Mouse (Mus musculus) liver (tissue): Measurements from ENCODE around the gene Casz1.

Experiments used
- DNase-seq: peaks from one replicate; pipeline ENCODE4 v3.0.0-alpha.2; 2020; ENCODE audit warnings: mixed read lengths

Casz1 gene

DNA sequence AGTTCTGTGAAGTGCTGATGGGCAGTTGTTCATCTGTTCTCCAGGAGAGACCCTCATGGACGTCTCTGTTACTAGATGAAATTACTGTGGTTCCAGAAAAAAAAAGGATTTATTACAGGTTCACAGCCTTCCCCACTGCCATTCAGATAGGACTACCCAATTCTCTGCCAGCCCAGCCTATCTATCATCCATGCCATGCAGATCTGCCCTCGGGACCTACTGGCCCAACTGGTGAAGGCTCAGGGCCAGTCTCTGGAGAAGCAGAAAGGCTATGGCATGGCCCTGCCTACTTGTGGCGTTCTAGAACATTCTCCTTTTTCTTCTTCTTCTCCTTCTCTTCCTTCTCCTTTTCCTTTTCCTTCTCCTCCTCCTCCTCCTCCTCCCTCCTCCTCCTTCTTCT, 75.4 kb downstream of the Casz1 start:
- DNase-seq: no peak

DNA sequence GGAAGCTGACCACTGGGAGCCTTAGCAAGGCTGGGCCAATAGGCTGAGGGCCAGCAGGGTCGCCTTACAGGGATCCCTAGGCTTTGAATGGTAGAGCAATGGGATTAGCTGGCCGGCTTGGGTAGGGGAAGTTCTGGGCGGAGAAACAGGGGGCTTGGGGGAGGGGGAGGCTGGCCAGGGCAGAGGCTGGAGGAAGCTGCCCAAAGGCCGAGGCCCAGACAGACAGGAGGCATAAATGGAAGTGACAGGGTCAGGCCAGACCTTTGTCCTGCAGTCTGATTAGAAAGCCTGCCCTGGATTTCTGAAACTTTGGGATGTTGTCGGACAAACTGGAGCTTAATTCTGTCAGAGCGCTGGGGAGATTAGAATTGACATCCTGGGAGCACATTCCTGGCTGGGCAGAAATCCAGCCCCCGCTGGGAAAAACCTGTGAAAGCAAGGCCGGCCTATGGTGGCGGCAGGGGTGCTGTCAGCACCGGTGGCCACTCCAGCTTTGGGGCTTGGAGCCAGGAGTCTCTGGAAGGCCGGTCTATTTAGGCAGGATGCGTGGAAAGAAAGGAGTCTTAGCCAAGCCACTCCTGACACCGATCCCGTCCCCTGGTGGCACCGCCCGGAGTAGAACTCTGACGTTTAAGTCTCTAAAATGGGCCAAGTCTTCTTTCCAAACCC, 76.9 kb downstream of the Casz1 start:
- DNase-seq: no peak

DNA sequence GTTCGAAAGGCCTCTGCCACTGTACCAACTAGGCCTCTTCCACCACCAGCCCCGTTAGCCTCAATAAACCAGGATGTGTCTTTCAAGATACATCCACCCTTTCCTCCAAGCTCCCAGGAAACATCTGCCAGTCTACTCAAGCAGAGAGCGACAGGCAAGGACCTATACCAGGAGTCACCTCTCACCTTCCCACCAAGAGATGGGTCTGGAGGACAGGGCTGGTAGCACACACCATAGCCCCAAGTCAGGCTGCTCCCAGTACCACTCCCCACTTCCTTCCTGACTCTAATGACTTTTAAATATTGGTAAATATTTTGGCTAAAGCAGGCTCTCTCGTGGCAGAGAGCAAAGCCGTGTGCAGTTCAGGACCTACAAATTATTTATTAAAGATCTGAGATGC, 77.6 kb downstream of the Casz1 start:
- no peak for DNase-seq

DNA sequence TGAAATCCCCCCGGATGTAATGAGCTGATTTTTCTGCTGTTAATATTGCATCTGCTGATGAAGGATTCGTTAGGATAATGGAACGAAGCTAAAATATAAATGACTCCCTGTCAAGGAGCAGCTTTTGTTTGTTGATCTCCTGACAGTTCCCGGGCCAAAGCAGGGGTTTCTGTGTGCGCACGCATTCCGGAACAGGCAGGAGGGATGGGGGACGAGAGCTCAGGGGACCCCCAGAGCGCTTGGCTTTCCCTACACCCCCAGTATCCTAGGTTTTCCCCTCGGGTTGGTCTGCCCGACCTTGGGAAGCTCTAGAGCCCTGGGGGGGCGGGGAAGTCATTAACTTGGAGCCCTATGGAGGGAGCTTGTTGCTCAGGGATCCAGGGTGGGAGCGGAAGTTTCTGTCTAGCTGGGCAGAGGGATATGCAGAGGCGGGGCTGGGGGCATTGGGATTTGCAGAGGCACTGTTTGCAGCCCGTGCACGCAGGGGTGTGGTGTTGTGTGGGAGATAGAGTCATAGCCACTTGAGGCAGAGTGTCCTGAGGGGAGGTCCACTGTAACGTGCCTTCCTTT, 78.2 kb downstream of the Casz1 start:
- no peak for DNase-seq

DNA sequence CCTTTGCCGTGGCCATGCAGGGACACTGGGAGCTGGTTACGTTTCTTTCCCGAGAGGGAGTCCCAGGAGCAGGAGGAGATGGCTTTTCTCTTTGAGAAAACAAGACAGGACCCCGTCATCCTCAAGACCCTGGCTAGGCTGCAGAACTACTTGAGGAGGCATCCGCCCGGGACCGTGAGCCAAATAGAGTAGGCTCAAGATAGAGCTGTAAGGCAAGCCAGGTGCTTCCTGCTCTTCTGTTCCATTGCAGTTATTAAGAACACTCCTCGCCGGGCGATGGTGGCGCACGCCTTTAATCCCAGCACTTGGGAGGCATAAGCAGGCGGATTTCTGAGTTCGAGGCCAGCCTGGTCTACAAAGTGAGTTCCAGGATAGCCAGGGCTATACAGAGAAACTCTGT, 80.4 kb downstream of the Casz1 start:
- no peak for DNase-seq

DNA sequence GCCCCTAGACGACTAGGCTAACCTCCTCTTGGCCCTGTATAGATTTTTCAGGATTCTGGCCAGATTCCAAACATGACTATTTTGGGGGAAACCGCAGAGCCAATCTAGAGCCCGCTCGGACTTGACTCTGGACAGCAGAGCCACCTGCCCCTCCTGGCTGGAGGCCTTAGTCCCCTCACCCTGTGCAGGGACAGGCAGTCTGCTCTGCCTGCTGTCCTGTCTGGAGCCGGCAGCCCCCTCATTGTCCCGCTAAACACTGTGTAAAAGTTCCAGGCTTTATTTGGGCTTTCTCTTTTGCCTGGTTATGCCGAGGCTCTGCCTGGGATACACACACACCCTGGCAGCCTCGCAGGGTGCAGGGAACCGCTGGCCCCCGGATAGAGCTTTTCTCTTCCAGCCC, 81.2 kb downstream of the Casz1 start:
- no peak for DNase-seq

DNA sequence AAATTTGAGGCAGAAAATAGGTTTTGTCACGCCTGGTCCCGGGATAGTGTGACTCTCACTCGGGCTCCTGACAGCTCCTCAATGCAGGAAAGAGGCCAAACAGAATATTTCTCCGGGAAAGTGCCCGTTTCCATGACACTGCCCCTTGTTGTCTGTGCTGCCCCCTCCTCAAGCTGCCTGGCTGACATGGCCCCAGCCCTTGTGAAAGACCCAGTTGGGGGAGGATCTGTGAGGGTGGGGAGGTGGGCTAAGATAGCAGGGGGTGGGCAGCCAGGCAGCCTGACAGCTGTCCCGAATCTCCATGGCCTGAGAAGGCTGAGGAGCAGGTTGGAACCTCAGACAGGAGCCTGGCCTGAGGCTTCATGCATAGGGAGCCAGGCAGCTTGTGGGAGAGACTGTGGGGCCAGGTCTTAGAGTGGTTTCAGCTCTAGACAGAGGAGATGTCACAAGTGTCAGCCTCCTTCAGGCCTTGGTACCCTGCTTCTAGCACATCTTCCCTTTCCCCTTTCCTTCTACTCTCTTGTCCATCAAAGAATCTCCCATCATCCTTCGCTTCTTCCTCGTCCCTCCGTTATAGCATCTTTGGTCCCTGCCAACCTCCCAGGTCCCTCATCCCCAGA, 81.8 kb downstream of the Casz1 start:
- DNase-seq: no peak

DNA sequence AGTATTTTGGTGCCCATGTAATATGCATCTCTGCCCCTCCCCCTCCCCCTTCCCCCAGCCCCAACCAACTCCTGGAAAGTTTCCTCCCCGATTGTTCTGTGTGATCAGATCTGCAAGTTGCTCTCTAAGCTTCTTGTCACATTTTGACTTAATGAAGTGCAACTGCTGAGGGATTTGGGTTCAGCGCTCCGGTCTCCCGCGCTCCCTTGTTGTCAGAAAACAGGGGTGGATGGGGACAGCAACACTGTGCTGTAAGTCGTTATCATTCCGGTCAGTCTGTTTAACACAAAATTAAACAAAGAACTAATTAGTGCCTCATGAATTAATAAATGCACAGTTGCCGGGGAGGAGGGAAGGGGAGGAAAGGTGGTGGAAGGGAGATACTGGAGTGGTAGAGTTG, 84.0 kb downstream of the Casz1 start:
- no peak for DNase-seq

DNA sequence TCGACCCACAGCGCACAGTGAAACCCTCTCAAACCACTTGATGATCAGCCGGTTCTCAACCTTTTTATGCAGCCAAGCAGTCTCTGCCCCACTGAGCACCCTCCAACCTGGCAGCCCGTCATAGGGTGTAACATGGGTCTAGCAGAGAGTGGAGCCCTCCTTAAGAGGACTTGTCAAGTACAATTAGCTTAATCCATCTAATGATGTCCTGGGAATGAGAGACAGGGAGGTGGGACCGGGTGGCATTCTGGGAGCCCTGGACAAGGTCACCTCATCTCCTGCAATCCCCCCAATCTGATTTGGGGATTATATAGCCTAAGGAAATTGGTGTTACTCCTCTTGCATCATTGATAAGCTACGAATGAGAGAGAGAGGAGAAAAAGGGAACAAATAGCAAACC, 84.8 kb downstream of the Casz1 start:
- DNase-seq: no peak

DNA sequence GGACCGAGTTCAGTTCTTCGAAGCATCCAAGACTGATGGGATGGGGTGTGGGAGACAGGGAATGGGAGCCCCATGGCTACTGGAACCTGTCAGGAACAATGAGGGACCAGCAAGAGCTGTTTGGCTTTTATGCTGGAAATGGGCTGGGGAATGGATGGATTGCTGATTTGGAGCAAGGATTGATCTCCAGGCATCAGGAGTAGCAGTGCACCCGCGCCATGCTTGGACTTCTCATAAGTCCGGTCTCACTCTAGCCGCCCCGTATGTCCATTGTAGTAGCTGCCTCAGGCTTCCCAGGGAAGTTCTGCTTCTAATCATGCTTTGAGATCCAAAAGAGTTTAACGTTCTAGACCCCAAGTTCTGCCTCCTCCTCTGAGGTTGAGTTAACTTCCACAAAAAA, 86.2 kb downstream of the Casz1 start:
- no peak for DNase-seq

DNA sequence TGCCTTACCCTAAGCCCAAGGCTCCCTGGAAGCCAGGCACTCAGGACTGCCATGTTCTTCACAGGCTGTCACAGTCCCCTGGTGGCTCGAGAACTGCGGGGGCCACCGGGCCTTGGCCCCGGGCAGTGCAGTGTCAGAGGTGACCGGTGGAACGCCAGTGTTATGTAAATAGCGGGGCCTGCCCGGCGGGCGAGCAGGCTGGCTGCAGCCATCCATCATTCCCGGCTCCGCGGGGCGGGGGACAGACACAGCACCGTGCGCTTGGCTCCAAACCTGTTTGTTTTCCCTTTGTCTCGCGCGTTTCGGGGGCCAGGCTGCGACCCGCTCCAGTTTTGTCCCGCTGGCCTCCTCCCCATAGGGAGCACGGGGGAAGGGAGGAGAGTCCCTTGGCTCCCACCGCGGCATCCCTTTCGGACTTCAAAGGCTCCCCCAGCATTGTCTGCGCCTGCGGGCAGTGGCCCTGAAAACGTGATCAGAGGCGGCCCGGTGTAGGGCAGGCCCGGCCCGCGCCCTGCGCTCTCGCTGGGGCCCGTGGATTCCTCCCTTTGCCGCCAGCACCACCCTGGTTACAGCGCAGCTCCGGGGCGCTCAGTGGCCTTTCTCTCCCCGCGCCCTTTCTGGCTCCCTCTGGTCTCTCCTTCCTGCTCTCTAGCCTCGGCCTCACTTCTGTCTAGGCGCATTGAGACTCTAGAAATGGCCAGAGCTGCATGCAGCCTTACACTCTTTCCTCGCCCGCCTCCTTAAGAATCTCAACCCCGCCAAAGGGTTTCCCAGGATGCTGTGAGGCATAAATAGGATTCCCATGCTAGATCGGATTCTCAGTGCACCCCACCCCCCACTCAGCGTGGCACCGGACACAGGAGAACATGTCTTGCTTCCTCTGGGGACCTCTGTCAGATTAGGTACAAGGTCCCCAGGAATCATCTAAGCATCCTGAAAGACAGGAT, 86.9 kb downstream of the Casz1 start:
- peak; percentile 30 for DNase-seq

DNA sequence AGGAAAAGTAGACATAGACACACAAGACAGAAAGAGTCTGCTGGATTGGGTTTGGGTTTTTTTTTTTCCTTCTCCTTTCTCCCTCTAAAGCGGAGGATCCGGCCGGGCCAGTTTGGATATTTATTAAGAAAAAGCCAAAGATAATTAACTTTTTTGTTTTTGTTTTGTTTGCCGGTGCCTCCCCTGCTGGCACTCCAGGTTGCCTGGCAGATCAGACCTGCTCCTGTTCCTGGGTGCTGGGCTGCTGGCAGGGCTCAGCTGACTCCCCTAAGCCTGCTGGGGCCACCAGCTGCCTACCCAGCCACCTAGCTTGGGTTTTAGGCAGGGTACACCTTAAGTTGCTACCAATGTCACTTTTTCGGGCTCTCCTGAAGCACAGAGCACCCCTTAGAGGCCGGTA, 91.9 kb downstream of the Casz1 start:
- no peak for DNase-seq

DNA sequence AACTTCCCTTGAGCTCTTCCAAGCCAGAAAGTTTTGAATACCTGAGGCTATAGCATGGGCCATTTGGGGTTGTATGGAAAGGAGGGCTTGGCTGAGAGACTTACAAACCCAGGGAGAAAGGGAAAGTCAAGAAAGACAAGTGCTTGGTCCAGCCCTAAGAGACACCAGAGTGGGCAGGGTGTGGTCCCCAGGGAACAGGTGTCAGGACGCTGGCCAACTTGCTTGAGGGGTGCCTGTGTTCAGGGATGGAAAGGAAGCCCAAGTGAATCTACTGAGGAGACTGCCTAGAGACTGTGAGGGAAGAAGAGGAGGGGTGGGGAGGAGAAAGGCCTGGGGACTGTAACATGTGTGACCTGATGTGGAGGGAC, 95.7 kb downstream of the Casz1 start:
- no peak for DNase-seq

DNA sequence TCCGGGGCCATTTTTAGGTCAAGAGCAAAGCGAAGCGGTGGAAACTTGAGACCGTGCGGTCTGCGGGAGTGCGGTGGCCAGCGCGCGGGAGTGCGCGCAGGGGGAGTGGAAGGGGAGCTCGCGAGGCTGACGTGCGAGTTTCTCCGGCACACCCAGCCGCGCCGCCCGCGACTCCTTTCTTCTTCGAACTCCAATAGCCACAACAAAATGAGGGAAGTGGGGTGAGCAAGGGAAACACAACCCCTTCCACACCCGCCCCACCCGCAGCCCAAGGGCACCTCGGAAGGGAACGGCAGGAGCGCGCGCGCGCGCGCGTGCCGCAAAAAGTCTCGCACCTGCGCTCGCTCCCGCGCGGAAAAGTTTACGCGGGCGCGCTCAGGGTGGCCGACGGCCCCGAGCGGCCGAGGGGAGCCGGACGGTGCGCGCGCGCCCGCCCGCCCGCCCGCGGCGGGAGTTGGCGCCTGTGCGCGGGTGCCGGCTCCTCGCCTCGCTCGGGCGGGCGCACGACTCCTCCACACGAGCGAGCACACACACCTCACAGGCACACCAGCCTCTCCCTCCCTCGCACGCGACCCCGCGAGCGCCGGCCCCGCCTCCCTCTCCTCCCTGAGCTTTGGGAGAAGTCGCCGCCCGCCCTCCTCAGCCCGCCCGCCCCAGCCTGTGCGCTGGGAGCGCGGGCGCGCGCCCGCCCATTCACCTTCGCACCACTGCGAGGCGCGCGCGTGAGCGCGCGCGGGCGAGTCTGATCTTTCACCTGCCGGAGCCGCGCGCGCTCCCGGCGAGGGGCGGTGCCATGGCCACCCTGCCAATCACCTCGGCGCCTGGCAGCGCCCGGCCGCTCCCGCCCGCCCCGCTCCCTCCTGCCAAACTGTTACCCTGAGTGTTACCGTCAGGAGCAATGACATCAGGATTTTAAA, 96.3 kb downstream of the Casz1 start:
- peak; percentile 82 for DNase-seq

DNA sequence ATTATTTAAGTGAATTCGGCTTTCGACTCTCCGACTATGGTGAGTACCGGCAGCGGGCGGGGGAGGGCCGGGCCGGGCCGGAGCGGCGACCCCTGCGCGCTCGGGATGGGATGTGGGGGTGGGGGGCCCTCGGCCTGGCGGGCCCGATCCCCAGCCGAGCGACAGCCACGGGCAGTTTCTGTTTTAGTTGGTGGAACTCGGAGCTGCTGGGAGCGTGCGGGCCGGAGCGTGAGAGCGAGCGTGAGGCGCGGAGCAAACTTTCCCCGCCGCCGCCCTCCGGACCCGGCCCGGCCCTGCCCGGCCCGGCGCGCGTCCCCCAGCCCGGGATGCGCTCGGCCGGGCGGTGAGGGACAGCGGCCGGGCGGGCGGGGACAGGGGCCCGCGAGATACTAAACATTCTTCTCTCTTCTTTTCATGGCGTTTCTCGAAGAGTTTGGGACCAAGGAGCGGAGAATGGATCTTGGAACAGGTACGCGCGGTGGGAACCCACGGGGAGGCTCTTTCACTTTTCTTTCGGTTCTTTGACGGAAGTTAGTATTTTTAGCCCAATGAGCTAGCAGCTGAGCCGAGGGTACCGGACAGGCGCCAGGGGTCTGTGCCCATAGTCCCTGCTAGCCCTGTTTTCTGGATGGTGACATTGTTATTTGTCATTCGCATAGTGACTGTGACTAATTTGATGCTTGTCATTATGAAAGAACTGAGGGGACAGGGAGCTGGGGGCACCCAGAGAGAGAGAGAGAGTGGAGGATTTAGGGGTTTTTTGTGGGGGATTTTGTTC, 97.2 kb downstream of the Casz1 start:
- no peak for DNase-seq

DNA sequence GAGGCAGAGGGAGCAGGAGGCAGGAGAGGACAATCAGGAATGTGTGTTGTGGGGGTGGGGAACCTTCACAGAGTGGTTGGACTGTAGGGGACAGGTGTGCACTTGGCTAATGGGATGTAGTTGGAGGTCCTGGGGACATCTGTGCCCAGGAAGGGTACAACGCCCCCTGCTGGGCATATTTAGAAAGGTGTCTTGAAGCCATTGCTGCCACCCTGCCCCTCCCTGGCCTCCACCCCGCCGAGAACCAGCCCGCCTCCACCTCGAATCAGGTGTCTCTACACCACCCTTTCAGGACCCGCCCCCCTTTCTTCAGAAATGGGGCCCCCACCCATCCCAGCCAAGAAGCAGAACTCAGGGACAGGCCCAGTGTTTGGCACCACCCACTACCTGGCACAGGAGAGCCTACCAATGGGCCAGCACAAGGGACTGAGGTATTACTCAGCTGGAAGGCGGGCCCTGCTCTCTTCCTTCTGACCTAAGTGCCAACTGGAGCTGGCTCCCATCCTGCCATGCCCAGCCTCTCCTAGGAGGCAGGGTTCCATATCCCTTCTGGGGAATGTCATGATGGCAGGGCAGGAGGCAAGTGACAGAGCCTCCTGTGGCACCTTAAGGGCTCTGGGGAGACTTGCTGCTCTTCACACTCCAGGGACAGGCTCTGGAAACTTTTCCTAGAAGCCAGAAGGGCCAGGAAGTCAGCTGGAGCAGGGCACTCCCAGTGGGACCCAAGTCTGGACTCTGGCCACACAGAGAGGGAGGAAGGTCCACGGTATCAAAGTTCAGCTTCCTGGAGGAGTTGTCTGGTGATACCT, 98.9 kb downstream of the Casz1 start:
- DNase-seq: peak; percentile 43

DNA sequence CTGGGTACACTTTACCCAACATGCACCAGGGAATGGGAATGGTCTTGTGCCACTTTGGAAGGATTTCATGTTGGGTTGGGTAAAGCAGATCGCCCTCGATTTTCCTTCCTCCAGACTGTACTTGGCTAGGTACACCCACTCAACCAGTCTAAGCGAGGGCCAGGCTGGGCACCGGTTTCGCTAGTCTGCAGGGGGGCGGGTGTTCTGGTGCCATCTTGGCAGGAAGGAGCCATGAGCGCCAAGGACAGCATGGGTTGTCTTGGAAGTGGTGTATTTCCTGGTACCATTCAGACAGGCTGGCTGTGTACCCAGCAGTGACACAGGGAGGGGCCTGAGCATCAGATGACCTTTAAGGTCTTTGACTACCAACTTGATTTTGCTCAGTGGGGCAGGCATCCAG, 101.1 kb downstream of the Casz1 start:
- no peak for DNase-seq

DNA sequence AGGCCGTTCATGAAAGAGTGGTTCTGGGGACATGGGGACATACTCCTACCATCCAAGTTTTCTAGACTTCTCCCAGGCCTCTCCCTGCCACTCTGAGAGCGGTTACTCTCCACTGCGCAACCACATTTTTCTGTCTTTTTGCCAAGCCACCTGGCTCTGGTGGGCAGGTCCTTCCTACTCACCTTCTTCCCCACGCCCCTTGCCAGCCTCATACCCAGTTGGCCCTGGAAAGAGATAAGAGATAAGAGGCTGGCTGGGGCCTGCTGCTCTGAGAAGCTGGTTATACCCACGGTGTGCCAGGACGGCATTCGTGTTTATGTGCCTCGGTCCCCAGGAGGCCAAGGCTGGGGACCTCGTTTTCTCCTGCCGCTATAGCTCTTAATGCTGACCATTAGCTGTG, 102.6 kb downstream of the Casz1 start:
- no peak for DNase-seq

DNA sequence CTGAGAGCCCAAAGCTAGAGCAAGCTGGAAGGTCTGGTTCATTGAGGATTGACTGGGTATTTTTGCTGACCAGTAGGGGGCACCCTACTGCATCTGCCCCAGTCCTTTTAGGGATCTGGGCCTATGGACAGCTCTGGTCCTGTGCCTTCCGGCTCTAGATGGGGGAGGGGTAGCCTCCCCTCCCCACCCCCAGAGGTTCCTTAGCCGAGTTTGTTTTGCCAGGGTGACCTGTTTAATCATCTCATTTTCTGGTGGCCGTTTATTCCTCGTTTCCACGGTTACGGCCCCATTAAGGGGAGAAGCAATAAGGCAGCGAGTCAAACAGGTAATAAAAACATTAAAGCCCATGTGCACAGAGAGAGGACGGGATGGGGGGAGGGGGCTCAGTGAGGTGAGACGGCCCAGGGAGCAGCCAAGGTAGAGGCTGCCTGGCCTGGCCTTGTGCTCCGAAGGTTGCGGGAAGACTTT, 104.0 kb downstream of the Casz1 start:
- no peak for DNase-seq

DNA sequence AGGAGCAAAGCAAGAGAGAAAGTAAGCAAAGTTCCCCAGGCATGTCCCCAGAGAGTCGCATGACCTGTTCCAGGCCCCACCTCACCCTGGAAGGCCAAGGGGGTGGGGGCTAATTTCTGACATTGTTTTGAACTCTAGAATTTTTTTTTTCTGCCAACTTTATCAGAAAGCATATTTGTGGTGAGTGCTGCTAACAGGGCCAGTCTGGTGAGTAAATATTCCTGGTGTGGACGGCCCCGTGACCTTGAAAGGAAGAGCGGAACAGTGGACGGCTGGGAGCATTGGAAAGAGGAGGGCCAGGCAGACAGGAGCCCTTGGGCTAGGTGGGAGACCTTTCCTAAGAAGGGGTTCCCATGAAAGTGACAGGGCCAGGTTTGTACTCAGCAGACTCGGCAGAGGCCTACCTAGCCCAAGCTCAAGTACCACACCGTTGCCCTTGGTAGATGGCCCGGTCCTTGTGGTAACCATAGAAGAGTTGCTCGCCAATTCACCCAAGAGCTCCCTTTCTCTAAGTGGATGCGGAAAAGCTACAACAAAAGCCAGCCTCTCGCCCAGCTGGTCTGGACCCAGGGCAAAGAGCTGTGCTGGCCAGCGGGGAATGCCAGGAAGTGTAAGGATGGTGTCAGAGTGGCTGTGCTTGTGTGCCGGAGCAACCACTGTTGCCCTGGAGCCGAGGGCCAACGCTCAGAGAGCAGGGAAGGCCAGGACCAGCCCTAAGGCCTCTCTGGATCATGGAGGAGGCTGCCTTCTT, 104.7 kb downstream of the Casz1 start:
- DNase-seq: no peak
